Mouse (Mus musculus) left cerebral cortex, postnatal 4 days (tissue): ENCODE results near the gene Bcor. TPM values are rescaled to one million over a fixed set of nuclear protein-coding genes. Genes with fewer than 3 reads are reported as not detected.

Experiments
- DNase-seq: peaks from one replicate; pipeline ENCODE4 v3.0.0-alpha.2; 2022
- intact Hi-C: fragments of 180-260 bp; cut with DNase I; formaldehyde crosslinking; loops from one replicate; pipeline ENCODE4 v1.15.1; 2025
- total RNA-seq, 2 experiments: library from RNA; stranded (reverse); gene quantifications; 2 replicates each; pipeline ENCODE4 v1.2.3; 2021

The Bcor gene
- 10 to 100 TPM; 30.6 to 31.6 TPM for total RNA-seq

DNA sequence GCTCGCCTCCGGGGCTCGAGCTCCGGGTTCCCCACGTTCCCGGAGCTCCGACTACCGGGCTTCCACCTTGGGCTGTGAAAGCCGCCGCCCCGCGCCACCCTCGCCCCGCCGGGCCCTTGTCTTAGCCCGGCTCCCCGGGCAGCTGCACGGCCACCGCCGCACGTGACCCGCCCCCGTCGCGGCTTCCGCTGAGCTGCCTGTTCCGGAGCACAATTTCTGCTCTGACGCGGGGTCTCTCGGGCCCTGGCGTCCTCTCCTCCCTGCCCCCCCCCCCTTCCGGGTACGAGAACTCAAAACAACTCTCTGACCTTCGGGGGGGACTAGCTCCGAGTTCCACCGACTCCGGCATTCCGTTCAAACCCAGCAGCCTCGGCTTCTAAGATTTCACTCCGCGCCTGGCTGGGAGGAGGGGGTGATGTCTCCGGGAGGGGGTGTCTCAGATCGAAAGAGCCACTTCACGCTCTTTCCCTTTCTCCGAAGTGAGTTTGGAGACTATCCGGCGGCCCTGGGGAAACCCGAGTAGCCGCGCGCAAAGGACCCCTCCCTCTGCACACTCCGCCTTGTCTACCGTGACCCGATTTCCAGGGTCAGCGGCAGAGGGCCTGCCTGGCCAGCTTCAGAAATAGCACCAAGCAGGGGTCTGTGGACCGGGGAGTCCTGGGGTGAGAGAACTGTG lies at the start of gene Bcor:
TSS of gene Bcor (minus strand) at position 375 of the 676 bp plus-strand sequence.
- no peak for DNase-seq
- intact Hi-C loops = no loop called here

DNA sequence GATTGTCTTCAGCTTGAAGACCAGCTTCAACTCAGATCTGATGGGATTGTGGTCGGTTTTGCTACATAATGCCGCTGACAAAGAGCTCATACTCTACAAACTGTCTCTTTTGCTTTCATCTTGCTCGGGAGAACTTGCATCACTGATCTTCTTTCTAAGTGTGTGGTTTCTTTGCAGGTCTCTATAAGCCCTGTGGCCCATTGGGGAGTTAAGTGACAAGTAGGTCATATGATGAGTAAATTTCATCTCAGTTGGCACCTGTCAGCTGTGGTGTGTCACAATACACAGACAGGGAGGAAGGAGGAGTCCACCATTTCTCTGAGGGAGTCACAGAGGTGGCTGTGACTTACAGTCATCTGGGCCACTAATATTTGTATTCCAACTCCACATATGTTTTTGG lies 42.8 kb upstream of the Bcor start:
- intact Hi-C loops = no loop called here
- no peak for DNase-seq

DNA sequence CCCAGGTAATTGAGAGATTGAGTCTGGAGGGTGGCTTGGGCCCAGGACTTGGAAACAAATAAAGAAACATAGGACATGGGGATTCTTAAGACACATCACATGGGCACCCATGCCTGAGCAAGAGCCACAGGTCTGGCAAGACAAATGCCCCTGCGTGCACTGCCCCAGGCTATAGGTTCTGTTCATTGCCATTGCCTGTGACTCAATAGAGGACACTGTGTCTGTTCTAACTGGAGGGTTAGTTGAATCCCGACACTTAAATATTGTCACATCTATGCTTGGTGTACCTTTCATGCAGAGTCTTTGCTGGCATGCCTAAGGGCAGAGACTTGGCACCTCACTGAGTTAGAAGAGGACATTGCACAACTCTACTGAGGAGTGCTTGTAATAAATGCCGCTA lies 41.0 kb upstream of the Bcor start:
- intact Hi-C loops = no loop called here
- DNase-seq = no peak

DNA sequence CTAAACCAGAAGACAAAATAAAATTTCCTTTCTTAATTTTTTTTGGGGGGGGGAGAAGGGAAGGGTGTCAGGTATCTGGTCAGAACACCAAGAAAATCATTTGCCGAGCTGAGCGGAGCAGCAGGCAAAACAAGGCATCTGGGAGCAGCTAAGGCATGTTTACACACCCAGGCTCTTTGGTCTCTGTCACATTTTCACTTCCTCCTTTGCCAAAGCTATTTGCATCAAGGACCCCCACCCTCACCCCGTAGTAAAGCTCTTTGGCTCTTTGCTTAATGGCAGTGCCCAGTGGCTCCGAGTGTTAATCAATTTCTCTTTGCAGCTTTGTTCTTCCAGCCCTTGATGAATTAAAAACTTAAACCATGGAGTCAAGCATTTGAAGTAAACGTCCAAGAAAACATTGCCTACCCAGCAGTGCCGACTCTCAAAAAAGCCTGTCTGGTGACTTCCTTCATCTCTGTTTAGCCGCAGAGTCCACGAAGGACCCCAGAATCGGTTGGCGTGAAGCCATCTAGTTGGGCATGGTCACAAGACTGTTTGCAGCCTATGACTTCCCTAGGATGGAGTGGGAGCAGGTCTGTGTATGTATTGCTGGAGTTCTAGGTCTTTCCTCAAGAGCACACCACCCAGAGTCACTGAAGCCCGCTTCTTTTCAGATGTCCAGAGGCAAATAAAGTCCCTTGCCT lies 35.2 kb upstream of the Bcor start:
- intact Hi-C loops = no loop called here
- peak; percentile 12 for DNase-seq

DNA sequence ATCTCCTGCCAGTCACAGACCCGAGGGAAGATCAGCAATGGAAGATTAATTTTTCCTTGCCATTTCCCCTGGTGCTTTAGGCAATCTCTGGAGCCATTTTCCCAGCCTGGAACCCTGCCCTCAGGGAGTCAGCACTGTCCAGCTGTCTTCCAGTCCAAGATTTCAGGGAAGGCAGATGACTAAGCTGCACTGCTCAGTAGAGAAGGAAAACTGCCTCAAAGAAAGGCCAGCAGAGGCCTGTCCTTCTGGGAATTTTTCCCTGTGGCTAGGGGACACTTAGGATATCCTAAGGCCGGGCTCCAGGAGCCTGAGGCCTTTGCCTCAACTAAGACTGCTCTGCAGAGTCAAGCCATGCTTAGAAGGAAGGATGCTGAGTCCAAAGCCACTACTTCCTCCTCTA lies 32.2 kb upstream of the Bcor start:
- DNase-seq = no peak
- intact Hi-C loops = no loop called here

DNA sequence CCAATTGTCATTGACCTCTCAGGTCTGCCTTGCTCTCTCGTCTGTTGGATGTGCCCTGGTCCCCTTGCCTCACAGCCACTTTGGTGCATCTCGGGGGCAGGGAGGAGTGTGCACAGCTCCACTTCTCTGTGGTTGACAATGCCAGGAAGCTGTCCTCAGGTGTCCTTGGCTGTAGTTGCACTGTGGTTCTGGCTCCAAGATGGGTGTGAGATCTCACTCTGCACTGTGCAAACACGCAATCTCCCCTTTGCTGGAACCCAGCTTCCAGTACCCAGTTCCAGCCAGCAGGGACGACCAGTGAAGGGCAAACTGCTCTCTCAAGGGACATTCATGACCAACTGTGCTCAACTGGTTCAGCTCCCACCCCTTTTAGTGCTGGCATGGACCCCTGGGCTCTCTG lies 29.4 kb upstream of the Bcor start:
- intact Hi-C loops = no loop called here
- no peak for DNase-seq

DNA sequence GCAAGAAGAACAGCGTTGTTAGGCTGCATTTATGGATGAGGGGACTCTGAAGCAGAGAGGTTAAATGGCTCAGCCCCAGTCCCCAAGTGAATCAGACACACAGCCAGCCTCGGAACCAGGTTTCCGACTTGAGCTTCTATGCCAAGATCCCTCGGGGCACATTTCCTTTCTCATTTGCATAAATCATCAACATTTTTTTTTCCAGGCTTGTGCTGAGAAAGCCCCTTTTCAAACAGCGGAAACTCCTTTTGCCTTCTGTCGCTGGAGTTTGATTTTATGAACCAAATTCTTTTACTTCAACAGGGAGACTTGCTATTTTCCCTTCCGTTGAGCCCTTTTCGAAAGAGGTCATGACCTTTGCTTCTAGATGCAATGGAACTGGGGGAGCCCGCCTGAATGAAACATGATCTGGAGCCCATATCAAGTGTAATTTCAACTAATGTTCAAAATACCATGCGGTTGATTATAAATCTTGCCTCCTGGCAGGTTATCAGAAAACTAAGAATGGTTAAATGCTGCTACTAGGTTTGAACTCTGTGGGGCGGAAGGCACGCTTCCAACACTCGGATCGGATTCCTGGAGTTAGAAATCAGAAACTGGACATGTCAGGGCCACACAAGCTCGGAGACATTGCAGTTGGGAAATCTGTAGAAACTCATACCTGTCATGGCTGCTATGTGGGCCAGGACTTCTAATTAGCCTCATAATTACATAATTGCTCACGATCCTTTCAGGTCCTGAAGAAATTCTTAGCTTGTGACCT lies 15.2 kb upstream of the Bcor start:
- intact Hi-C loops = no loop called here
- no peak for DNase-seq

DNA sequence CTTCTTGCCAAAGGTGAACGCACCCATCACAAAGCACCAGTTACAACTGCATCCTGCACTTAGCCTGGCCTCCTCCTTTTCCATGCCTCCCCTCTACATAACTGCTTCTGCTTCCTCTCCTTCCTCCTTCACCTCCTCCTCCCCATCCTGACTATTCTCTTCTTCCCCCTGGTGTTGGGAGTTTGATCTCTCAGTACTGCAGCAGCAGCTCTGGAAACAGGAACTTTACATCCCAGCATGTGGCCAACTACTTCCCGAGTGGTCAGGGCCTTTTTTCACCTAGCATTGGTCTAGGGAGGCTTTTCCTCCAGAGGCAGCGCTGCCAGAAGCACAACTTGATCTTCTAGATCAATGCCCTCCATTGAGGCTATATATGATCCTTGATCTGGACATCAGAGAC lies 10.0 kb upstream of the Bcor start:
- intact Hi-C loops = no loop called here
- DNase-seq = no peak

DNA sequence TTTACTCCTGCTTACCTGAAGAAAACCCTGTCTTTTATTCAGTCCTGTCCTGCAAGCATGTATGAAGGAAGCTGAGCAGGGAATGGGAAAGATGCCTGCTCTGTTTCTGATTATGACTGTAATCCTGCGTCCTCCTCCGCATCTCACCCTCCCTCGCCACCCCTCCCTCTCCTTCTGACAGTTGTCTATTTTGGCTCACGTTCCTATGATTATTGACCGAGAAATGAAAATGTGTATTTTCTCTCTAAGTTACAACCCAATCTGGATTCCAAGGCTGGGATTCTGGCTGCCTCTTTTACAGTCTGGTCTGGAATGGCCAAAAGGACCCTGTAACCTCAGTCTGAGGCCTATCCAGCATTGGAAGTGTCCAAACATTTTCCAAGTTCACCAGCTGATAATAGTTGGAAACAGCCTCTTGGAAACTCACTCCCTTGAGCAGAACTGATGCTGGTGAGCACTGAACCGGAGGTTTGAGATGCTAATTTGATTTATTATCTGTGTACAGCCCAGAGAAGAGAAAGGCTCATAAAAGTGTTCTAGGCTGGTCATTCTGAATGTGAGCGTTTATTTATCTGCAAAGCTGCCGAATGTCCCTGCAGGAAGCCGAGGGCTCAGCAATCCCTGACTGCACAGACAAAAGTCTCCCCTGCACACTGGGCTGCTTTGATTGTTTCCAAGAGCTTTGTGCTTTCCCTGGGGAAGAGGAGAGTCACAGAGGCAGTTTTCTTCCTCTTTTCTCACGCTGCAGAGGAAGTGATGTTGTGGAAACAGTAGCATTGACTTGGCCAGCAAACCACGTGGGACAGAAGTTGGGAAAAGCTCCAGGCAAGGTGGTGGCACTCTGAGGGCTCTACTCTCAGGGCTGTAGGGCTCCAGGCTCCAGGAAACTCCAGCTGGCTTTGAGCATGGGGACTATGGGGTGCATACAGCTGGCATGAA lies 4.7 kb upstream of the Bcor start:
- intact Hi-C loops = no loop called here
- no peak for DNase-seq

DNA sequence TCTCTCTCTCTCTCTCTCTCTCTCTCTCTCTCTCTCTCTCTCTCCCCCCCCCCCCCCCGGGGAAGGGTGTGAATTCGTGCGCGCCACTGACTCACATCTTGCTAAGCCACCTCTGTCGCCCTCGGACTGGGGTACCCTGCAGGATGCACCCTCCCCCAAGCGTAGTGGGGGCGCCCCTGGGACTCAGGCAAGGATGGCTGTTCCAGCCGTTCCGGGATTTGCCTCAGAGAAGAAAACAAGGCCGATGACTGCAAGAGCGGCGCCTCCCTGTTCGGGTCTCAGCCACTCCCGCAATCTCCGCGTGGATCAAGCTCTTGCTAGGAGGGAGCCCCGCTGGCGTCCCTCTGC lies 647 bp downstream of the Bcor start:
- no peak for DNase-seq
- intact Hi-C loops = no loop called here

DNA sequence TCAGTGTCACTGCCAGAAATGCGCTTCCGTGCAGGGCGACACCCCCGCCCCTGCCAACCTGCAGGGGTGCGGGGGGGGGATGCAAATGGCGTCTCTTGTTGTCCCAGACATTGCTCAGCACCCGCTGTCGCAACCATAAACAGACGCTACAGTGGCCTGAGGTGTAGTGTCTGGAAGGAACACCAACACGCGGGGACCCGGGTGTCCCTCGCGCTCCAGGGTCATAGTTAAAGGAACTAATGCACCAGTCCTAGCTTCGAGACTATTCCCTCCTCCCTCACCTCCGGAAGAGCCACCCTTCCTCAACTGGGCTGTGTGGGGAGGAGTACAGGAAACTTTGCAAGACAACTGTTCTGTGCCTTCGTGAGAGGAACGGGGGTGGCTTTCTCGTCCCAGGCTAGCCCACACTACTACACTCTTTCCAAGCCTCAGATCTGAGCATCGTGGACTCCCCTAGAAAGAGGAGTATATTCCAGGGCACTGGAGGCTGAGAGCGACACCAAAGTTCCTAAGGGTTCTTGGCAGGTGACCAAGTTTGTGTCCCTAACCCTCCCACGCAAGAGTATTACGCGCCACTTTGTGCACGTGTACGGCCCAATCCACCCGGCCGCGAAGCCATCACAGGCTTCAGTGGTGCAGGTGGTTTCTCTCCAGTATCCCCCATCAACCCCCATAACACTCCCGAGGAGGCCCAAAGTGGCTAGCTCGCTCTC lies 1.2 kb downstream of the Bcor start:
- DNase-seq = no peak
- intact Hi-C loops = no loop called here

DNA sequence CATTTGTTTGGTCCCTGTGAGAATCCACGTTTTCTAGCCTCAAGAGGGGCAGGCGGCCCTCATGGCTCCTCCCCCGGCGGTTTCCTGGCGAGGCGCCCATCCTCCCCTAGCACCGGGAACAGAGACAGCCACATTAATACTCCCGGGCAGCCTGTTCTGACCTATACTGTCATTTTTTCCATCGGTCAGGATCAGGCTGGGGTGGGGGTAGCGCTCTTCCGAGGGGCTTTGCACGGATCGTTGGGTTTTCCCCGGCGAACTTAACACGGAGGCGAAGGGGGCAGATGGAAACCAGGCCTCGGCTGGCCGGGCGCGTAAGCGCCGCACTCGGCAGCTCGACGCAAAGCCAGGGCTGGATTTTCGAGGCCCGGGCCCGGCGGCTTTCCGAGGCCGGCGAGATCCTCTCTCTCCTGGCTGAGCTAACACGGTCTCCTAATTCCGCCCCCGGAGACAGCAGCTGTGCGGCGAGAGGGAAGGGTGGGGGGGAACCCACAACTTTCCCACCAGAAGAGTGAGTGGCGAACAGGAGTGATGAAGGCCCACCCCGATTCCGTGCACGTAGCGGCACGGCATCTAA lies 1.8 kb downstream of the Bcor start:
- intact Hi-C loops = no loop called here
- DNase-seq = peak; percentile 72

DNA sequence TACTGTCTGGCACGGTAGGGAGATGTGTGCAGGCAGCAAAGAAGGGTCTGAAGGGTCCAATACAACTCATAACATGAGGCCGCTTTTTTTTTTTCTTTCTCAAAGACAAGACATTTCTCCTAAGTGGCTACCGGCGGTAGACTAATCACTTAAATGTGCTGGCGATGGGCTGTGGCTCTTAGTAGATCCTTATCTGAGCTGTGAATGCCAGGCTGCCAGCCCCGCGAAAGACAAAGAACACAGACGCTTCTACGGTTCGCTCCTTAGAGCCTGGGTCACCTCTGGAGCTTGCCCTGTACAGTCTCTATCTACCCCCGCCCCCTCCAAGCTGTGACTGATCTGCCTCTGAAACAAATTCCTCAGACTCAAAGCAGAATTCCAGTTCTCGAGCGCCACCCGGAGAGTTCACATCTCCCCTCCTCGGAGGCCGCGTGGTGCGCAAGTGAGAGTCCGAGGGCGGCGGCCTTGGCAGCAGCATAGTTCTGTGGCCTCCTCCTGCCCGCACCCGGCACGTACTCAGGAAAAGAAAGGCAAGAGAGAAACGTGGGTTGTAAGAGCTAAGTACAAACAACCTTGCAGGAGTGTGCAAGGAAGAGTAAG lies 2.7 kb downstream of the Bcor start:
- DNase-seq = no peak
- intact Hi-C loops = no loop called here

DNA sequence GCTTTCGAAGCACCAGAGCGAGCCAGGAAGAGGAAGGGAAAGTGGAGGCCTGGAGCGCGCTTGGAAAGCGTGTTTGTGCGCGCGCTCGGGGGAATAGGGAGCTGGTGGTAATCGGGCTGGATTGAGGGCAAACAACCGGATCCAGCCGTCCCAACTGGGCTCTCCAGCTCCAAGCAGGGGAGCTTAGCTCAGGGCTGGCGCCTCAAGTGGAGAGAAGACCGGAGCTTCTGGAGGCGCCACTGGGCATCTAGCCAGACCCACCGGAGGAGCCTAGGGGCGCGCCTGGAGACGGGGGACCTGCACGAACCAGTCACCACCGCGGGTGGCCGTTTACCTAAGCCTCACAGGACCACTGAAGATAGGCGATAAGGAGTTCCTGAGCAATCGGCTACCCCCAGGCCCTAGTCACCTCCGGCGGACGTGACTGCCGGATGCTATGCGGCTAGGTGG lies 4.3 kb downstream of the Bcor start:
- no peak for DNase-seq
- intact Hi-C loops = no loop called here

DNA sequence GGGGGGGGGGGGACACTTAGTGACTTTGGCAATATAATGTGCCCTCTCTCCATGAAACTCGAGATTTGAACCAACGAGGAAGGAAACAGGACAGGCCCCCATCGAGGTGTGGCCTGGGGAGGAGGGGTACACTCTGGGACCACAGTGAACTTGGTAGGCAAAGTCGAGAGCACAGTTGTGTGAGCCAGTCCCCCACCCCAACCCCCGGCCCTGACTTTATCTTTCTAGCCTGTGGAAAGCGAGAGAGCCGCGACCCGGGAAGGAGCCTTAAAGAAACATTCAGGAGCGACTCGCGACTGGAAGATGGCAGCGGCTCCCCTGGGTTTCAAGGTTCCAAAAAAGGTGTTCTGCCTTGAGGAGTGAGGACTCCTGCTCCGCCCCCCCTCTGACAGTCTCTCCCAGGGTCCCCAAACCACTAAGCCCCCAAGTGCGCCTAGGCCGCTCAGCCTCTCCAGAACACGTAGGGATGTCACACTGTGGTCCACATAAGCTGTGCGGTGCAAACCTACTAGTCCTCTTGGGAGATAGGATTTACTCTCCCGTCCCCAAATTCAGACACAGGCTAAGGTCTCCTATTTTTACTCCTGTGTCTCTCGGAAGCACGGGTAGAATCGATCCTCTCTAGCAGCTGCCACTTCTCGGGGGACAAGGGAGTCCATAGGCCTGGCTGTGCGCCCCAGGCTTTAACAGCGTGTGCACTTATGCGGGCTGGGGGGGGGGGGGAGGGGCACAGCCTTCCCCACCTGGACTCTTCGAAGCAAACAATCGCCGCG lies 4.9 kb downstream of the Bcor start:
- DNase-seq = no peak
- intact Hi-C loops = no loop called here

DNA sequence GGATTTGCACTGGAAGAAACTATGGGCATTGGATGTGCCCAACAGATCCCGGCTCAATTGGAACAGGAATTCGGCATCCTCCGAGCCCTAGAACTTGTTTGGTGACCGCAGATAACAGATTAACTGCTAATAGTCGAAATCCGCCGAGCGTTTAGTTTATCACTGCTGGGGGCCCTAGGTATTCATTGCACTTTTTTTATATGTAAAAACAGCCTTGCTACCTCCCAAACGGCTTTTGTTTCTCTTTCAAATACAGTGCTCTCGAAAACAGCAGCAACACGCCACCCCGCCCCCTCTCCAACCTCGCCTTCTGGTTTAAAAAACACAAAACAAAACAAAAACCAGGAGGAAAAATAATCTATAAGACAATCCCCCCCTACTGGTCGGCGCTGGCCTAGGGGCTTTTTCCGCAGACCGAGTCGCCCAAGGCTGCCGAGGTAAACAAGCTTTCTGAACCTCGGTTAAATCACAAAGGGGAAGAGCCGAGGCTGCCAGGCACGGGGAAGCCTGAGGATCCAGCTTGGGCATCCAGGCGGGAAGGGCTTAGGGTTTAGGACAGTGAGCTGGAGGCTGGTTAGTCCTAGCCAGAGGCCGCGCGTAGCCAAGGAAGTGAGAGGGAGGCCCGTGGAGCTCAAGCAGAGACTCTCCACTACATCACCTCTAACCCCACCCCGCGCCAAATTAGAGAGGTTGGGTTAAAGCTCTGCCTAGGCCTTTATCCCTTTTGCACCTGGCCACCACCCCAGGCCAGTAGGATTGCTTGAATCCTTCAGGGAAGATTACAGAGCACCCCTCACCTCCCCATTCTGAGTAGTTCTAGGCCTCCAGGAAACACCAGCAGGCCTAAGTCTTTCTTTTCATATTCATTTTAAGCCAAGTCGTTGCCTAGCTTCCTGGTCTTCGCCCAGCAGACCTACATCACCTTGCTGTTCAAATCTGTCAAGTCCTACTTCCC lies 6.7 kb downstream of the Bcor start:
- intact Hi-C loops = no loop called here
- no peak for DNase-seq

DNA sequence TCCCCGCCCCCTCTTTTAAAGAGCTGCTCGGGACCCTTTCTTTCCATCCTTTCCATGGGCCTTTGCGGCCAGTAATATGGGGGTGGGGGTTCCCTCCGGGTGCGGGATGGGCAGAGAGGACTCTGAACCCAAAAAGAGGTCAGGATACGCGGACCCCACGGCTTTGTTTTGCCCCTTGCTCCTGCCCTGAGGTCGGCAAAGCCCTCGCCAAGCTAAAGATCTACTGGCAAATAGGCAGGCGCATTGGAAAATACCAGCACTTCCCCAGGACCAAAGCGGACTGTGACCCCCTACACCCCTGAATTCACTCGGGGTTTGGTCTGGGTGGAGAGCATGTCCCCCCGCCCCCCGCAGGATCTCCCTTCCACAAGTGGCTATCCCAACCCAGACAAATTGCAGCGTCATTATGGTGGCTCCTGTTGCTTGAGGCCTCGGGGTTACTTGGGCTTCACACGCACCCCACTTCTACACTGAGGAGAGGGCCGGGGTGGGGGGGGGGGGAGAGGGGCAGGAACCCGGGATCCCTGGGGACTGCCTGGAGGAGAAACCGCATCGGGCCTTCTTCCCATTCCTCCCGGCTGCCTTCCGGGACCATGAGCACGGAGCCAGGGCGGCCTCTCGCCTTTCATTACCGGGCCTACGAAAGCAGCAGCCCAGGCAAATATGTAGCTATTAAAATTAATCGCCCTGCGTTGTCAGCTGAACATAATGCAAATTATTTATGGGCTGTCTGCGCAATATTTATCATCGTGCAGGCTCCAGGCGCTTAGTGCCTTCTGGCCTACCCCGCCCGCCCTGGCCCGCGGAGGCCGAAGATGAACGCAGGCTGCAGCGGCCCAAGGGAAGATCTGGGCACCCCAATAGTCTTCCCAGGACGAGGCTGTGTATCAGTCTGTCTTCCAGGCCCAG lies 7.9 kb downstream of the Bcor start:
- no peak for DNase-seq
- intact Hi-C loops = no loop called here
